In the genomic region with DNA sequence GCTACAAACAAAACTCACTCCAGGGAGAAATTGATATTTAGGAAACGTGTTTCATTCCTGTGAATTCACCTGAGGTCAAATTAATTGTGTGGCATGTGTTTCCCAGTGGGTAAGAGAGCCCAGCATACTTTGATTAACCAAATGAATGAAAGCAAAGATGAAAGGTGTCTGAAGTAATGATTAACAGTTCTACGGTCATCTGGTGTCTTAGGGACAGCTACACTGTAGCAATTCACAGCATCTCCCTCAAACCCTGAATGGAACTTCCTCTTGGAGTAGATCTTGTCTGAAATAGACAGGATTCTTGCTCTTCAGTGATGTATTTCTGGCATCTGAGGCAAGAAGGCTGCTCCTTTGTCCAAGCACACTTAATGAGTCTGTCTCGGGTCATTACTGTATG, we compare ENCODE assay signal across 33 mouse cellular contexts. TPM values are rescaled to one million over a fixed set of nuclear protein-coding genes. Genes with fewer than 3 reads are reported as not detected.
"Had no signal": no experiment of that assay in that cellular context is flagged by ENCODE, and none has a peak within 500 bp of the region (broad histone marks: within the 10 kb centered on the region; RNA-seq: fewer than 3 reads in every experiment).

No protein-coding gene starts in this region.

- ATAC-seq: inflammation-experienced regulatory T-cells, adult 6 months; intestine, embryonic 15.5 days; intestine, postnatal 0 days; liver, postnatal 0 days had no signal

- H3K27ac ChIP-seq: heart, adult 2 months; heart, embryonic 10.5 days; hindbrain, embryonic 10.5 days; hindbrain, embryonic 12.5 days; hindbrain, embryonic 15.5 days; intestine, embryonic 15.5 days; layer of hippocampus, adult 2 months; left cerebral cortex, adult 2 months; limb, embryonic 10.5 days; limb, embryonic 12.5 days; liver, embryonic 13.5 days; liver, embryonic 15.5 days had no signal

- H3K36me3 ChIP-seq: heart, embryonic 10.5 days; heart, embryonic 12.5 days; hindbrain, embryonic 10.5 days; hindbrain, embryonic 12.5 days; hindbrain, embryonic 15.5 days; intestine, embryonic 15.5 days; limb, embryonic 10.5 days; limb, embryonic 12.5 days; liver, embryonic 13.5 days; liver, embryonic 15.5 days had no signal

- H3K4me1 ChIP-seq: heart, embryonic 10.5 days; heart, embryonic 12.5 days; hindbrain, embryonic 15.5 days; intestine, embryonic 15.5 days; limb, embryonic 10.5 days; limb, embryonic 12.5 days; liver, embryonic 13.5 days; liver, embryonic 15.5 days had no signal

- H3K9me3 ChIP-seq: heart, embryonic 10.5 days; hindbrain, embryonic 15.5 days; intestine, embryonic 15.5 days; limb, embryonic 10.5 days; liver, embryonic 13.5 days; liver, embryonic 15.5 days had no signal

- H3K4me2 ChIP-seq: heart, embryonic 12.5 days; hindbrain, embryonic 12.5 days; hindbrain, embryonic 15.5 days; intestine, embryonic 15.5 days; limb, embryonic 12.5 days; liver, embryonic 11.5 days; liver, embryonic 13.5 days; liver, embryonic 15.5 days had no signal

- H3K27me3 ChIP-seq: heart, embryonic 12.5 days; hindbrain, embryonic 12.5 days; hindbrain, embryonic 15.5 days; intestine, embryonic 15.5 days; limb, embryonic 12.5 days; liver, embryonic 13.5 days; liver, embryonic 15.5 days had no signal

- DNase-seq: gastrocnemius, postnatal 14 days; gastrocnemius, postnatal 36 days; heart, adult 2 months; heart, postnatal 10 days; heart, postnatal 4 days; kidney, adult 2 months; kidney, adult 9 months; kidney, postnatal 14 days; liver; liver, embryonic 13.5 days; liver, postnatal 0 days had no signal

- H3K9ac ChIP-seq: heart, embryonic 12.5 days; hindbrain, embryonic 12.5 days; hindbrain, embryonic 15.5 days; intestine, embryonic 15.5 days; limb, embryonic 12.5 days; liver, embryonic 13.5 days; liver, embryonic 15.5 days; liver, postnatal 0 days had no signal

- H3K4me3 ChIP-seq: heart, adult 2 months; heart, embryonic 10.5 days; heart, embryonic 12.5 days; hindbrain, embryonic 10.5 days; hindbrain, embryonic 12.5 days; hindbrain, embryonic 15.5 days; intestine, embryonic 15.5 days; layer of hippocampus, adult 2 months; left cerebral cortex, adult 2 months; limb, embryonic 10.5 days; limb, embryonic 12.5 days; liver, embryonic 13.5 days; liver, embryonic 15.5 days had no signal

RNA-seq across cellular contexts. Expression of gene Izumo1r, which starts 42.2 kb away (rescaled TPM):
- total RNA-seq: gastrocnemius, adult 18-20 months; gastrocnemius, adult 8-10 months; gastrocnemius, postnatal 14 days; gastrocnemius, postnatal 36 days; heart, adult 2 months; heart, postnatal 10 days; heart, postnatal 25 days; heart, postnatal 4 days; layer of hippocampus, adult 2 months; layer of hippocampus, postnatal 10 days; layer of hippocampus, postnatal 25 days; left cerebral cortex, adult 2 months; left cerebral cortex, postnatal 14 days; left cerebral cortex, postnatal 36 days had no signal
- polyA plus RNA-seq: heart, embryonic 12.5 days; heart, embryonic 14.5 days; hindbrain, embryonic 10.5 days; hindbrain, embryonic 12.5 days; hindbrain, embryonic 15.5 days; intestine, embryonic 15.5 days; intestine, postnatal 0 days; limb, embryonic 10.5 days; limb, embryonic 12.5 days; liver, embryonic 11.5 days; liver, embryonic 13.5 days; liver, embryonic 15.5 days; liver, postnatal 0 days had no signal
